Comparison of ENCODE assay signal across 21 mouse cellular contexts in the genomic region with DNA sequence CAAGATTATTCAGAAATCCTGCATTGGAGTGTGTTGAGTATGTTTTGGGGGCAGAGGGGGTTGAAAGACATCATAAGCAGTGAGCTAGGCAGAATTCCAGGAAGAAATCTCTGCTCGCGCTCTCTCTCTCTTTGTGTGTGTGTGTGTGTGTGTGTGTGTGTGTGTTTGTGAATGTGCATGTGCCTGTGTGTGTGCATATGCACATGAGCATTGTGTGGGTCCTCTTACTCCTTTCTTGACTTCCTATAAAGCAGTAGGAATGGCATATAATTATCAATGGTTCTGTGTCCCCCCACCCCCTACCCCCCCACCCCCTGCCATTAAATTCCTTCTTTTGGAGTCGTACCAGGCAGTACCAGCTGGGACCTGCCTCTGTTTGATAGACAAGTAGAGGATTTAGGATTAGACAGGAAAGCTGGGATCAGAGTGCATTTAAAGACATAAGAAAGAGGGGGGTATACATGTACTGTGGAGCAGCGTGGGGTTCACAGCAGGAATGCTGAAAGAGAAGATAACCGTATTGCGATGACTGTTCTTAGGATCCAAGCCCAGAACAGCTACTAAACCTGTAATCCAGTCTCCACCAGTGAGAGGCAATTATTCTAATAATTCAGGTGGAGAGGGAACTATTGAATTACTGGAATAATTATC.
DNase-seq lines count a peak whose midpoint lies in the region; ATAC-seq and TF ChIP-seq lines count a peak whose summit lies in the region.
"Had no signal": no experiment of that assay in that cellular context is flagged by ENCODE, and none has a peak within 500 bp of the region (broad histone marks: within the 10 kb centered on the region; RNA-seq: fewer than 3 reads in every experiment).

No protein-coding gene starts in this region.

- H3K36me3 ChIP-seq in embryonic facial prominence, embryonic 12.5 days: no peaks in the 10 kb centered on the region
- no peaks in the 10 kb centered on the region for H3K36me3 ChIP-seq in embryonic facial prominence, embryonic 10.5 days (replicated peaks)
- H3K36me3 ChIP-seq in hindbrain, embryonic 15.5 days: no peaks in the 10 kb centered on the region
- no peaks in the 10 kb centered on the region for H3K36me3 ChIP-seq in hindbrain, embryonic 12.5 days
- H3K36me3 ChIP-seq in midbrain, embryonic 14.5 days (ENCODE audit: control insufficient read depth, insufficient read depth, low read length): no peaks in the 10 kb centered on the region
- H3K36me3 ChIP-seq: heart, embryonic 10.5 days; neural tube, embryonic 13.5 days had no signal

- H3K27me3 ChIP-seq in embryonic facial prominence, embryonic 12.5 days: no peaks in the 10 kb centered on the region
- no peaks in the 10 kb centered on the region for H3K27me3 ChIP-seq in embryonic facial prominence, embryonic 10.5 days (replicated peaks; ENCODE audit: low read depth, poor library complexity, severe bottlenecking)
- no peaks in the 10 kb centered on the region for H3K27me3 ChIP-seq in hindbrain, embryonic 15.5 days
- H3K27me3 ChIP-seq in hindbrain, embryonic 12.5 days: no peaks in the 10 kb centered on the region
- no peaks in the 10 kb centered on the region for H3K27me3 ChIP-seq in midbrain, embryonic 14.5 days (ENCODE audit: control insufficient read depth, insufficient read depth, low read length)
- H3K27me3 ChIP-seq: neural tube, embryonic 13.5 days had no signal

- no peak overlapping the region for H3K4me3 ChIP-seq in embryonic facial prominence, embryonic 12.5 days
- H3K4me3 ChIP-seq in embryonic facial prominence, embryonic 10.5 days: no peak overlapping the region
- no peak overlapping the region for H3K4me3 ChIP-seq in hindbrain, embryonic 15.5 days
- H3K4me3 ChIP-seq in hindbrain, embryonic 12.5 days: no peak overlapping the region
- H3K4me3 ChIP-seq in midbrain, embryonic 14.5 days (replicated peaks; ENCODE audit: low read depth, low read length): no peak overlapping the region
- H3K4me3 ChIP-seq: gastrocnemius, adult 2 months; heart, embryonic 10.5 days; myocyte; neural tube, embryonic 13.5 days had no signal

- no peak for TF ChIP-seq POLR2A in brain, embryonic 14.5 days (IDR thresholded peaks at IDR 0.05; ENCODE audit: borderline replicate concordance, extremely low read depth, insufficient read depth, insufficient read length, poor library complexity, severe bottlenecking)

- no peak overlapping the region for H3K27ac ChIP-seq in embryonic facial prominence, embryonic 12.5 days
- H3K27ac ChIP-seq in embryonic facial prominence, embryonic 10.5 days (replicated peaks): no peak overlapping the region
- H3K27ac ChIP-seq in hindbrain, embryonic 15.5 days (replicated peaks): no peak overlapping the region
- no peak overlapping the region for H3K27ac ChIP-seq in hindbrain, embryonic 12.5 days
- H3K27ac ChIP-seq in midbrain, embryonic 14.5 days (replicated peaks; ENCODE audit: low read depth, low read length): no peak overlapping the region
- H3K27ac ChIP-seq: gastrocnemius, adult 2 months; heart, embryonic 10.5 days; neural tube, embryonic 13.5 days had no signal

- 0 out of 2 replicates have a peak, but pooled peaks cover 6% of the 10 kb centered on the region for H3K4me1 ChIP-seq in embryonic facial prominence, embryonic 12.5 days
- H3K4me1 ChIP-seq in embryonic facial prominence, embryonic 10.5 days: peaks cover 12% of the 10 kb centered on the region
- no peaks in the 10 kb centered on the region for H3K4me1 ChIP-seq in hindbrain, embryonic 15.5 days (replicated peaks)
- 0 out of 2 replicates have a peak, but pooled peaks cover 3% of the 10 kb centered on the region for H3K4me1 ChIP-seq in hindbrain, embryonic 12.5 days
- H3K4me1 ChIP-seq in midbrain, embryonic 14.5 days (ENCODE audit: control insufficient read depth, insufficient read depth, low read length): no peaks in the 10 kb centered on the region
- H3K4me1 ChIP-seq: heart, embryonic 10.5 days had no signal

- ATAC-seq in embryonic facial prominence, embryonic 12.5 days (ENCODE audit: insufficient number of reproducible peaks, insufficient read depth, low FRiP score, low TSS enrichment): 0 out of 2 replicates have a peak, but pooled peaks have one; percentile 60
- peak; percentile 38; the same call in 1 of the 2 replicates for ATAC-seq in hindbrain, embryonic 15.5 days (ENCODE audit: low FRiP score, low read depth)
- ATAC-seq in hindbrain, embryonic 12.5 days (ENCODE audit: low FRiP score): no peak
- ATAC-seq in midbrain, embryonic 14.5 days (ENCODE audit: low FRiP score, low TSS enrichment): peak; percentile 76; the same call in 1 of the 2 replicates
- ATAC-seq: activated CD4-positive, CD25-positive, alpha-beta regulatory T cell, adult 4 months; intestine, embryonic 16.5 days had no signal

- intact Hi-C loops in gastrocnemius, postnatal 36 days (cut with DNase I): no loop called here

- H3K4me2 ChIP-seq in embryonic facial prominence, embryonic 12.5 days (replicated peaks): no peak overlapping the region
- H3K4me2 ChIP-seq in hindbrain, embryonic 15.5 days: no peak overlapping the region
- no peak overlapping the region for H3K4me2 ChIP-seq in hindbrain, embryonic 12.5 days (replicated peaks)
- H3K4me2 ChIP-seq in midbrain, embryonic 14.5 days (ENCODE audit: low read length): no peak overlapping the region
- H3K4me2 ChIP-seq: neural tube, embryonic 13.5 days had no signal

- 53% methylated on average over 6 of the region's 6 CpGs for WGBS in embryonic facial prominence, embryonic 12.5 days
- WGBS in embryonic facial prominence, embryonic 10.5 days: 62% methylated on average over 6 of the region's 6 CpGs
- 61% methylated on average over 6 of the region's 6 CpGs for WGBS in hindbrain, embryonic 15.5 days
- 71% methylated on average over 6 of the region's 6 CpGs for WGBS in hindbrain, embryonic 12.5 days
- WGBS in midbrain, embryonic 14.5 days: 34% methylated on average over 6 of the region's 6 CpGs

- TF ChIP-seq CTCF in brain, embryonic 14.5 days (IDR thresholded peaks at IDR 0.05; ENCODE audit: borderline replicate concordance, extremely low read depth, insufficient read depth, insufficient read length): no peak

- H3K9me3 ChIP-seq in embryonic facial prominence, embryonic 12.5 days: no peaks in the 10 kb centered on the region
- no peaks in the 10 kb centered on the region for H3K9me3 ChIP-seq in embryonic facial prominence, embryonic 10.5 days
- H3K9me3 ChIP-seq in hindbrain, embryonic 15.5 days: no peaks in the 10 kb centered on the region
- H3K9me3 ChIP-seq in hindbrain, embryonic 12.5 days (replicated peaks): no peaks in the 10 kb centered on the region
- H3K9me3 ChIP-seq in midbrain, embryonic 14.5 days (ENCODE audit: control insufficient read depth, low read length): no peaks in the 10 kb centered on the region
- H3K9me3 ChIP-seq: heart, embryonic 10.5 days; neural tube, embryonic 13.5 days had no signal

- H3K9ac ChIP-seq in embryonic facial prominence, embryonic 12.5 days: no peak overlapping the region
- no peak overlapping the region for H3K9ac ChIP-seq in hindbrain, embryonic 15.5 days
- no peak overlapping the region for H3K9ac ChIP-seq in hindbrain, embryonic 12.5 days
- no peak overlapping the region for H3K9ac ChIP-seq in midbrain, embryonic 14.5 days (replicated peaks; ENCODE audit: low read length)
- H3K9ac ChIP-seq: neural tube, embryonic 13.5 days had no signal

- no peak for DNase-seq in embryonic facial prominence, embryonic 10.5 days (ENCODE audit: low spot score)
- peak; percentile 71 for DNase-seq in brain, embryonic 14.5 days (ENCODE audit: low read depth)
- DNase-seq in midbrain, embryonic 14.5 days: peak; percentile 39
- no peak for DNase-seq in right cerebral cortex, postnatal 25 days
- DNase-seq in gastrocnemius, postnatal 36 days: no peak
- DNase-seq: adrenal gland, adult 8-10 months; cerebellum, adult 18-20 months; cerebellum, postnatal 25 days; gastrocnemius, adult 2 months; kidney, adult 9 months; kidney, postnatal 14 days; lung, postnatal 4 days; thymus, adult 18-20 months had no signal

Comparison
In these comparisons a context has a peak if more than half of its experiments do, and no peak if none do; other contexts are left out.
1. DNase-seq: peak in brain, embryonic 14.5 days (single experiment) and midbrain, embryonic 14.5 days (single experiment); none in embryonic facial prominence, embryonic 10.5 days (single experiment), right cerebral cortex, postnatal 25 days (single experiment) and gastrocnemius, postnatal 36 days (0 of 2).